8 mouse cellular contexts compared by ENCODE assay signal in the genomic region with DNA sequence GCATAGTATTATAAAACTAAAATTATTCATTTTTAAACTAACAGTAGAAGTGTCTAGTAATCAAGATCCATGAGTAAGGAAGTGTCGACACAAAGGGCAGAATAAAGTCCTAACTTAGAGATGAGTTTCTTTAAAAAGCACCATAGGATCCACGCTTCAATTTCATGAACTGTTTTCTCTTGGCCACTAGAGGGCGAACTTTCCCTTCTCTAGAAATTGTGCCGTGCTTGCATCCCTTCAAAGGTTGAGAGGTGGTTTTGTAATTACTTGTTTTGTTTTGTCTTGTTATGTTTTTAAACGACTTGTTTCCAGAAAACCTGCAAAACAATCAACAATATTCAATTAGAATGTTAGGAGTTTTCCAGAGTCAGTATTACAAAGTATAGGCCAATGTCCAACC.
A peak's percentile ranks its signal among the peaks of the same experiment; 100 is the strongest.
DNase-seq lines count a peak whose midpoint lies in the region; TF ChIP-seq lines count a peak whose summit lies in the region.

No protein-coding gene starts in this region.

- H3K27ac ChIP-seq in left cerebral cortex, adult 2 months: no peak overlapping the region

- TF ChIP-seq CTCF in left cerebral cortex, adult 2 months (IDR thresholded peaks at IDR 0.05): peak; percentile 94

- peak; percentile 48 for DNase-seq in adrenal gland, postnatal 14 days
- DNase-seq in adrenal gland, postnatal 25 days: no peak
- no peak for DNase-seq in left cerebral cortex, adult 2 months (ENCODE audit: extremely low spot score in 1 of 2, low spot score in 2 of 2)
- no peak for DNase-seq in left cerebral cortex, adult 11 months (ENCODE audit: low spot score)
- DNase-seq in ES-CJ7 (ENCODE audit: low read depth, low spot score): peak; percentile 60
- peak; percentile 45 for DNase-seq in embryo, embryonic 9.5 days (ENCODE audit: extremely low spot score)
- DNase-seq in skeletal muscle tissue, adult 2 months (ENCODE audit: low read depth, low spot score): peak; percentile 3
- DNase-seq in spleen, postnatal 36 days (ENCODE audit: low spot score in 2 of 2): no peak

- no peak overlapping the region for H3K4me3 ChIP-seq in left cerebral cortex, adult 2 months

- intact Hi-C loops in left cerebral cortex, adult 2 months (cut with DNase I): loop anchor here (2.0 kb wide), 1 partner anchor 30 kb away; no protein-coding TSS in a partner anchor

Comparison
In these comparisons a context has a peak if more than half of its experiments do, and no peak if none do; other contexts are left out.
1. DNase-seq: peak in adrenal gland, postnatal 14 days (single experiment), ES-CJ7 (single experiment), embryo, embryonic 9.5 days (single experiment) and skeletal muscle tissue, adult 2 months (single experiment); none in adrenal gland, postnatal 25 days (single experiment), left cerebral cortex, adult 2 months (0 of 2), left cerebral cortex, adult 11 months (single experiment) and spleen, postnatal 36 days (0 of 2).